Mouse (Mus musculus): ENCODE measurements at regions not wholly inside any gene's neighbourhood (a gene's known extent, or its start where the extent isn't known, plus 50 kb on each side); places are given as distances from the start of the nearest gene placed in this dataset.

DNA sequence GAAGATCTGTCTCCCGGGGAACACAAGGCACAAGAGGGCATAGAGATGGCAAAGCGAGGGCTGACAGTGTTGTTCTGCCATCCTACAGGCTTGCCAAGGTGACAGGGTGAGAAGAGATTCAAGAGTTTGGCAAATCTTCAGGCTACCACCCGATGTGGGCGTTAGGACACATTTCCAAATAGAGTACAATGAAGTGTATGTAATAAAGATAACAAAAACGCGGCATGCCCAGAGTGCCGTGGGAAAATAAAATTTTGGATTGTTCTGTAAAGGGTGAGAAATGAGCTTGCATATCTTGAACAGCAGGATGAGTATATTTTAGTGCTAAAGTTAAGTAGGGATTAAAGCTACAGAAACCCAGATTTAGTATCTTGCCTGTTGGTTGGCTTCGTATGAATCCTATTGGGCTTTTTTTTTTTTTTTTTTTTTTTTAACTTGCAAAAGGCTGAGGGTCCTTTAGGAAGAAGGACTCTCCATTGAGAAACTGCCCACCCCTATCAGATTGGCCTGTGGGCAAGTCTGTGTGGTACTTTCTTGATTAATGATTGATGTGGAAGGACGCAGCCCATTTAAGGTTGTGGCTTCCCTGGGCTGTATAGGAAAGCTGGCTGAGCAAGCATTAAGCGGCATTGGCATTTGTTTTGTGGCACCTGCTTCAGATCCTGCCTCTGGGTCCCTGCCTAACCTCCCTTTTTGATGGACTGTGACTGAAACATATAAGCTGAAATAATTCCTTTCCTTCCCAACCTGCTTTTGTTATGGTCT is 131.7 kb upstream of the Marcks start:
- no peak for DNase-seq

GRCm38 (mm10) chr10:37266909-37267308 is 128.2 kb upstream of the Marcks start:
- no peak for DNase-seq

GRCm38 (mm10) chr10:37260791-37261488 is 122.2 kb upstream of the Marcks start:
- DNase-seq = no peak

DNA sequence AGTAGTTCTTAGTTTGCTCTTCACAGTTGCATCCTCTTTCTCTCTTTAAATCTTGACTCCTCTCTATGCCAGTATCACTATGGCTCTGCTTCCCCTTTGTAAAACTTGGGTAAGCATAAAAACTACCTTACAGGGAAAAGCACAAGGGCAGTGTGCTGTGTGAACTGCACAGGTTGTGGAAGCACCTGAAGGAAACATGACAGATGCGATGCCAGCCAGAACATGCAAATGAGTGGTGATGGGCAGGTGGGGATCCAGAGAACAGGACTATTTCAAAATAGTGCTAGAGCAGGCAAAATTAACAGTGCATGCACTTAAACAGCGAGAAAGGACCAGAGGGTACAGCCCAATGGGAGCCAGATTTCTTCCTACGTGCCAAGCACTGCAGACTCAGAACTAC is 120.5 kb upstream of the Marcks start:
- DNase-seq = no peak

DNA sequence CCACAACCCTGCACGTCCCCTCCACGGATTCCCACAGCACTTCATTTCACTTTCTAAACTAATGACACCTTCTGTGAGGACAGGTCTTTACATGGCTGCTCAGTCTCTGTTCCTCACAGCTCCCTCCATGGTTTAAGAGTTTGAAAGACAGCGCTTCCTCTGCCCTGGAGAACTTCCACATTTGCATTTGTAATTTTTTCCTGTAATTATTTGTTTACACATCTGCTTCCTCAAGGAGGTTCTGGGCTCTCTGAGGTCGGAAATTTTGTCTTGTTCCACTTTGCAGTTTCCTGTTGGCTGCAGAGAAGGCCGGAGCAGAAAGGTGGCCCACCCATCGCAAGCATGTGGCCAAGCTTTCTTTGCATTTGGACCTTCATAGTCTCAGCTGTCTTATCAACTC is 118.8 kb upstream of the Marcks start:
- no peak for DNase-seq

DNA sequence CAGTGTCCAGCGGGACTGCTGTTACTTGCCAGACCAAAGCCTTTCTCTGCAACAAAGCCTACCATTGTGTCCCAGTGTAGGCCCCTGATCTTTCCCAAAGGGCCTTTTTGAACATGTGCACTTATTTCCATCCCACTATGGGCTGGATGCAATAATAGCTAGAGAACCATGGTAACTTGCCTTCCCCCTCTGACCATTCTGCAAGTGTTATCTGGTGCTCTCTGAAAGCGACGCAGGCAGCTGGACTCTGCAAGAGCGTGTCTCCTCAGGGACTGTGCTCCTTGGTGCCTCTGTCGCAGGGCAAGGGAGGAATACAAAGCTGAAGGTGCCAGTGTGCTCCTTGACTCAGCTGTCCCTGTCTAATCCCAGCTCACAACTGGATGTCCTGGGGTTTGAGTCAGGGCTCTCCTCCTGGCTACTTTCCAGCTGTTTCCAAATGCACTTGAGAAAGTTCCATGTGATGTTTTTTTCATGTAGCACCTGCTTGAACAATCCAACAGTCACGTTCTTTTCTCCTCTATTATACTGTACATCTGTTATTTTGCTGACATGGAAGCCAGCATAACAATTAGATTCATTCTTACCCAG is 112.3 kb upstream of the Marcks start:
- DNase-seq = no peak

GRCm38 (mm10) chr10:37250157-37250556 is 111.4 kb upstream of the Marcks start:
- DNase-seq = peak; percentile 61

DNA sequence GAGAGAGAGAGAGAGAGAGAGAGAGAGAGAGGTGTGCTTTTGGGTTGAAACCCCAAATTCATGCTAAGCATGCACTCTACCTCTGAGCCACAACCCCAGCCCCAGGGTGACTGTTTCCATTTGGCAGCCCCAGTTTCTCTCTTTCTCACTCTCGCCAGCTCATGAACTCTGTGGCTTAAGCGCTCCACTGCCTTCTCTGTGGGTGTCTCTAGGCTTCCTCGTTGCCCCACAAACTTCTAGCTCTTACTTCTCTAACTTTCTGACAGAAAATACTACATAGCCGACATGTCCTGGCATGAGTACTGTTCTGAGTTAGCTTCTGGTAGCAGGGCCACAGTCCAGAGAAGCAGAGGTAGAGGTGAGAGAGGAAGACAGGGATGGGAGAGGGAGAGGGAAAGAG is 110.8 kb upstream of the Marcks start:
- no peak for DNase-seq

DNA sequence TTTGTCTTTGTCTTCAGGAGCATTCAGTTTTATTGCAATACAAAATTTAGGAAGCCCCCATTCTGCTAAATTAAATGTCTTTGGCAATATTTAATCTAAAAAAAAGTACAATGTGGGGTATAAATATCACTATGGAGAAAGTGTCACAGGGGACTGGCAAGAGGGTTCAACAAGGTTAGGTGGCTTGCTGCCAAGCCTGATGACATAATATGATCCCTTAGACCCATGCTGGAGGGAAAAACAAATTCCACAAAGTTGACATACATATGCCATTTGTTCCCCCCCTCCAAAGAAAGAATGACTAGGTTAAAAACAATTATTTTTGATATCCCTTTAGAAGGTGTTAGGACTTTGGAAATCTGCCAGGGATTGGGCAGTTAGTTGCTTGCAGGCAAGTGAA is 108.4 kb upstream of the Marcks start:
- DNase-seq = no peak

GRCm38 (mm10) chr10:37243136-37243535 is 104.4 kb upstream of the Marcks start:
- DNase-seq = no peak

DNA sequence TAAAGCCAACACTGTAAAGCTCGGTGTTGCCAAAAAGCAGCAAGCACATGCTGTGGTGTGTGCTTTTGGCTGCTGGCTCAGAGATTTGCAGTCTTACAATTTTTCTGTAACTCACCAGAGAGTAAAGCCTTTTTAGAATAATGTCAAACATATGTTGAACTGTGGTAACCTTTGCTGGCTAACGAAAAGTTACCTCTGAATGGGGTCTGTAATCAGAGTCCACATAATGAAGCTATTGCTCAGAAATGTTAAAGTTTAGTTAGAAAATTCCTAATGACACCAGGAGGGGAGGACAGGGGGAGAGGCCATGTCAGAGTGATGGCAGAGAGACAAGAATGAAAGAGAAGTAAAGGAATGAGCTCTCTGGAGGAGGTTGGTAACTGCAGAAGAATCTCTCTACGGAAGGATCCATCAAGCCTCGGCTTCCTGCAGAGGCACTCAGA is 103.1 kb upstream of the Marcks start:
- no peak for DNase-seq

DNA sequence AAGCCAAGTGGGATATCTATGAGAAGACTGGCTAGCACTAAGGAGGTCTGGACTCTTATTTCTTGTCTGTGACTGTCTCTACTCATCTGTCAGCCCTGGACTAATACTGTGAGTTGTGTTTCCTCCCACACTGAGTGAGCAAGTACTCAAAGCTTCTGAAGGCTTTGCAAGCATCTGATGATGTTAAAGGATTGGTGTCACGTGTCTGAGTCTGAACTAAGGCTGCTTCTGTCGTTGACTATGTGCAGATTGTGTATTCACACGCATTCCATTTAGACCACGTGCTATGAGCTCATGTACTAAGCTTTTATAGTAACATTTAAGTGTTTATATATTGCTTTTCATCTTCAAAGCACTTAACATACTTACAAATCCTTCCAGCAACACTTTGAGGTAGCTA is 101.9 kb upstream of the Marcks start:
- DNase-seq = no peak

GRCm38 (mm10) chr10:37240201-37240600 is 101.5 kb upstream of the Marcks start:
- DNase-seq = no peak

- DNase-seq = no peak
These were observed 97.5 kb upstream of the Marcks start for GRCm38 (mm10) chr10:37236001-37236822.

DNA sequence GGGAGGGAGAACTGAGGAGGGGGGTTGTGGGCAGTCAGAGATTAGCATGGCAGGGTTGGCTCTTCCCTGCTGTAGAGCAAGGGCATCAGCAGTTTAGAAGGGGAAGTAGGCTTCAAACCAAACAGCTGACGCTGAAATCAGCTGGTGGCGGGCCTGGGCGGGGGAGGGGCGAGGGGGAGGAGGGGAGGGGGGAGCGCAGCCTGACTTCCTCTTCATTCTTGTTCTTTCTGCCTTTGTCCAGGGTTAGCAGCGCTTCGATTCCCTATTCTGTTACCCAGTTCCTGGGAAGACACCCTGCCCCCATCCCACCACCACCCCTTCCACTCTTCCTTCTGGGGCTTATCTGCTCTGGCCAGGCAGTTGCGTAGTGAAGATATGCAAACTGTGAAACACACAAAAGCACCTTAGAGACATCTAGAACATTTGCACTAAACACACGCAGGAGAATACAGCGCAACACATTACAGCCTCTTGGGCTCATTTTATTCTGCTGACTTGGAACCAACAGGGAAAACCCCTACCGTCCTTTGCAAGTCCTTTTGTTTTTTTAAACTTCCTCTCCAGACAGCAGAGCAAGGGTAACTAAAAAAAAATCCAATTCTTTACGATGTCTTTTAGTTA is 93.3 kb upstream of the Marcks start:
- DNase-seq = peak; percentile 50

- no peak for DNase-seq
These were observed 92.4 kb upstream of the Marcks start for GRCm38 (mm10) chr10:37231159-37231558.

- DNase-seq = no peak
These were observed 89.2 kb upstream of the Marcks start for GRCm38 (mm10) chr10:37227889-37228288.

DNA sequence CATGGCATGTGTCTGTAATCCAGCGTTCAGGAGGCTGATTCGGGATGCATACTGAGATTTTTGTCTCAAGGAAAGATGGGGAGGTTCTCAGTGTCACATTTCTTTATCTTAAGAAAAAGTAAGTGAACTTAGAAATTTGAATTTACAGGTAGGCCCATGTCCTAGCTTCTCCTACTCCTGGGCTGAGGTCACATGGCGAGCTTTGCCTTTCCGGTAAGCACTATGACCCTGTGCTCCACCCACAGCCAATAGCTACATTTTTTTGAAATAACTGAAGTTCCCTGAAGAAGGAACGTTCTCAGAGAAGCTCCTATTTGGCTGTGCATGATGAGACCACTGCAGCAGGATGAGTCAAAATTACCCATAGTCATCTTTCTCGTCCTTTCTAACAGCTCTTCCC is 83.0 kb upstream of the Marcks start:
- DNase-seq = no peak

DNA sequence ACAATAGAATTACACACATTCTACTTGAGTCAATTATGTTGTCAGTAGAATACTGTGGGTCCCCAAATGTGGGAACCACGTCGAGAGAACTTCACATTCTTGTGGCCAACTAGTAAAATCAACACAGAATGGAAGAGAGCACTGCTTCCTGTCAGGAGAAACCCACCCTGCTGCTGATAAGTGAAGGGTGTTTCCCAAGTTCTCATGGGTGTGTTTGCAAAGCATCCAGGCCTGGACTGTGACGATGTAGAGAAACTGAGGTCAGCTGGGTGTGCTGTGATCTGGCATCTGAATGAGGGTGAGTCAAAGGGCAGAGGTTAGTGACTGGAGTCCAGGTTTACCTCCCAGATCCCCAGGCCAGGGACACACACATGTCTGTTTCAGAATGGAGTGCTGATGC is 81.7 kb upstream of the Marcks start:
- no peak for DNase-seq

DNA sequence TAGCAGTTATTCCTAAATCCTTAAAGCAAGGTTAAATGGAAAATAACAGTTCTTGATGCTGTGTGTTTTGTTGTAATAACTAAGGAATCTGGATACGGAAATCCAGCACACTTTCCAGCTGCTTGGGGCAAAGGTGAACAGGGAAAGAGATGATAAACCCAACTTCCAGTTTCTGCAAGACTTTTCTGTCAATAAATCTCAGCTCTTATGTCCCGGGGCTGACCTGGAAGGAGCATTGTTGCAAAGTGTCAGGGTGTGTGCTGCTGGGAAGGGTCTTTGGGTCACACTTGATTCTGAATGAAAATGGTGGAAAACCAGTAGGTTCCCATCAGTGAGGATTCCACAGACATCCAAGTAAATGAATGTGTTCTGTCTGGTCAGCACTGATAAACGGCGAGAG is 81.2 kb upstream of the Marcks start:
- DNase-seq = peak; percentile 54

- DNase-seq = no peak
These were observed 80.7 kb upstream of the Marcks start for GRCm38 (mm10) chr10:37219381-37219780.

GRCm38 (mm10) chr10:37214656-37215055 is 75.9 kb upstream of the Marcks start:
- DNase-seq = no peak

Data from kidney, postnatal 14 days (tissue).